Mouse (Mus musculus) left cerebral cortex, postnatal 10 days (tissue): ENCODE results near the gene Dcdc2c. TPM values are rescaled to one million over a fixed set of nuclear protein-coding genes. Genes with fewer than 3 reads are reported as not detected.

ENCODE experiments used
- DNase-seq, 2 experiments: peaks; one replicate each; pipeline ENCODE4 v3.0.0; 2021 to 2022; ENCODE audit warnings: low spot score in 2 of 2, mixed read lengths in 1 of 2; ENCODE audit errors: extremely low spot score in 1 of 2
- intact Hi-C: fragments of 180-260 bp; cut with DNase I; formaldehyde crosslinking; loops from one replicate; pipeline ENCODE4 v1.15.1; 2025
- total RNA-seq, 2 experiments: library from RNA; stranded (reverse); gene quantifications; 2 replicates each; pipeline ENCODE4 v1.2.3; 2021

Dcdc2c gene
- total RNA-seq, result under 1 TPM; 0.45 to 0.88 TPM

DNA sequence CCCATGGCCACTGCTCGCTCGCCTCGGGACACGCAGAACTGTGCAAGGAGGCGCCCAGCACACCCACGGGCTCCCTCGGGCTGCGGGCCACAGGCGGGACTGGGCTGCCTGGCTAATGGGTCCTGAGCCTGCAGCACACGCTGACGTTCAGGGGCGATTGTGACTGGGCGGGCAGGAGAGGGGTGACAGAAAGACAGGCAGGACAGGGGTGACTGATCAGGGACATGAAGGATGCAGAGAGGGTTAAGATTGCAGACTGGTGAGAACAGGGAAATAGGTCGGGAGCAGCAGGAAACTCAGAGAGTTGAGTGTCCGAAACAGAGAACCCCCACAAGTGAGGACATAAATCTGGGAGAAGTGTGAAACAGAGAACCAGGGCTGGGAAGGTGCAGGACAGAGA, at the start of gene Dcdc2c:
TSS of gene Dcdc2c (minus strand) at position 101 of the 400 bp plus-strand sequence.
- intact Hi-C loops, result no loop called here
- peak in 1 of 2 experiments; percentile 31 for DNase-seq

DNA sequence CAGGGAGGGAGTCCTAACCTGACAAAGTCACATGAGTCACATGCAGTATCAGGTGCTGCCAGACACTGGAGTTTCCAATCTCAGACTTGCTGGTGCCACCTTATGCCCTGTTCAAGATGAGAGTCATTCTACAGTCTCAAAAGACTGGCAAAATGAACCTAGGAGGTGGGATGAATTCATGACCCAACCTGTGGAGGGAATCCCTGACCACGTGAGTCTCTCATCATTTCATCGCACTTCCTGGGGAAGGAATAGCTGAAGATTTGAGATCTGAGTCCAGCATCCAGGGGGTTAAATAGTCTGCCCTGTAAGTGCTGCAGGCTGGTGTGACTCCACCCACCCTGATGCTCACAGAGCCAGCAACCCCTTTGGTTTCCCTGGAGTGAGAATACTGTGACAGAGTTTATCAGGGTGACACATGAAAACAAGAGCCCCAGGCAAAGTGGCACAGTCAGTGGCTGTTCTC, 46.4 kb upstream of the Dcdc2c start:
- no peak for DNase-seq
- intact Hi-C loops, result no loop called here

DNA sequence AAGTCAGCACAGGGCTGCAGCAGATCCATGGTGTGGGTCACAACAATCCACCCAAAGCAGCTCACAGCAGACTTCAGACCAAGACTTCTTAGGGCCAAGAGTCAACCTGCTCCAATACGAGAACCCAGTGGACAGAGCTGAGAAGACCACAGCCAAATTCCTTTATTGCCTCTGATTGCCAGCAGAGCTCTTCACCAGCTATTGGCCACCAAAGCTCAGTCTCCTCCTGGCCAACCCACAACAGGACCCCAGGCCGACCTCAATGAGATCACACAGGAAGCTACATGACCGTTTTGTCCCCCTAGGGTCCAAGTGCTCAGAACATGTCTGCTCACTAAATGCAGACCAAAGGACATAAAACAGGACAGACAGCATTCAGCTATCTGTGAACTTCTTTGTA, 45.9 kb upstream of the Dcdc2c start:
- intact Hi-C loops, result no loop called here
- no peak for DNase-seq

DNA sequence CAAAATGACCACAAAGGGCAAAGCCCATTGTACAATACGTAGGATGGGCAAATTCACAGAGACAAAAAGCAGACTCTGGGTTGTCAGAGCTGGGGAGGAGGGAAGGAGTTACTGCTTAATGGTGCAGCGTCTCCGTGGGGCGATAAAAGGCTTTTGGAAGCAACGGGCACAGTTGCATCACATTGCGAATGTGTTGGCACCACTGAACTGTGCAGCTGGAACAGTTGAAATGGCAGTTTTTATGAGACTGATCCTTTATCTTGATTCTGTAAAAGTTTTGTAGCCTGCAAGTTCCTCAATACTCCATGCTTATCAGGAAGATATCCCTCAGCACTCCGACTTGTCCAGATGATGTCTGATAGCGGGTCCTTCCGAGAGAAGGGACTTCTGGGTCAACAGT, 45.5 kb upstream of the Dcdc2c start:
- intact Hi-C loops, result no loop called here
- no peak for DNase-seq

DNA sequence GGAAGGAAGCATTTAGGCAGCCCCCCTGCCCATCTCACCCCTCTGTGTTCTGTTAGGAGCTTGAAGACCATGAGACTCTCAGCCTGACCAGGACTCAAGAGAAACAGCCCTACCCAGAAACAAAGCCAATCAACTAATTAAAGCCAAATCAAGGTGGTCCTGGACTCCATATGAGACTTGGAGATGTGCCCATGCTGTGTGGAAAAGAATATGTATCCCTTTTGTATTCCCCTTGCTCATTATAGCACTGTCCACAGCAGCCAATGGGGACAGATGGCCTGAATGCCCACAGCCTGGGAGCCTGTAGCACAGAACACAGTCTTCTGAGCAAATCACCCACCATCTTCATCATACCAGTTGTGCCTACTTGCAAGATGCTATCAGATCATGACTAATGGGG, 44.7 kb upstream of the Dcdc2c start:
- DNase-seq, result no peak
- intact Hi-C loops, result no loop called here

DNA sequence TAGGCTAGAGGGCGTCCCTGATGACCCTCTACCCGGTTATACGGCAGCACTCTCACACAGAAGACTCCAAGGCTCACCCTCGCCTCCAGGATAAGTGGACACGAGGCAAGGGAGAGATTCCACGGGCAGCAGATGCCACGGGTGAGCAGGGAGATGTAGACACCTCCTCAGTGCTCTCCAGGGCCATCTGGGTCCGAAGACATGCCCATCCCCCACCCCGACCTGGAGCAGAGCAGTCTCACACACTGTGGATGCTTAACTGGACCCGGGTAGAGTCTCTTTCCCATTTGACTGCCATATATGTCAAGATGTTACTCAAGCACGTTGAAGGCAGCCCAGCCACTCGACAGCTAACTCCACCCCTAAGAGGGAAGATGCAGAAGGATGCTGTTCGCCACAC, 38.2 kb upstream of the Dcdc2c start:
- intact Hi-C loops, result no loop called here
- DNase-seq, result peak in 1 of 2 experiments; percentile 46

DNA sequence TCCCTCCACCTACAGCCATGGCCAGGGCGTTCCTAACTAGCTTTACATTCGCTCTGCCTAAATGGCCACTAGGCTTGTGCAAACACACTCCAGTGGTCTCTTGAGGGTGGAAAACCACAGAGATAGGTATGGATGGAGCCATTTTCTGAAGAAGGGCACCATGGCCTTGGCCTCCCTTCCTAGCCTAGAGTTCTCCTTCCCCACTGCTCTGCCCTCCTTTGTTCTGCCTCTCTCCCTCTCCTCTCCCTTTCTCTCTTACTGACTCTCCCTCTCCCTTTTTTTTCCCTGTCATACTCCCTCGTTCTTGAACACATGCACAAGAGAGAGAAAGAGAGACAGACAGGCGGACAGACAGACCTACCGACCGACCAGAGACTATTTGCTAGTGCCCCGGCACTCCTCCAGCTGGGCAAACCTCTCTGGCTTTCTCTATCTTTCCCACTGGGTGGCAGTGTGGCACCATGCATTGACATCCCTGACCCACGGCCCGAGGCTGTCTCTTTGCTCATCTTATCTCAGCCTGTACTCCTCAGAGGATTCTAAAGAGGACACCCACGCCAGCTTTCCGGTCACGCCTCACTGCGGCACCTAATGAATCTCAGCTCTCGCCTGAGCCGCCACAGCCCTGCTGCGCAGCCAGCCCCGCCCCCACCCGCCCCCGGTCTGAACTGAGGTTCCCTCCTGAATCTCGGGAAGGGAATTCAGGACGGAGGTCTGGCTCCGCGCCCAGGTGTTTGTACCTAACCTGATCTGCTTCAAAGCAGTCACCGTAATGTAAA, 37.1 kb upstream of the Dcdc2c start:
- intact Hi-C loops, result no loop called here
- DNase-seq, result peak; percentile 90 to 91

DNA sequence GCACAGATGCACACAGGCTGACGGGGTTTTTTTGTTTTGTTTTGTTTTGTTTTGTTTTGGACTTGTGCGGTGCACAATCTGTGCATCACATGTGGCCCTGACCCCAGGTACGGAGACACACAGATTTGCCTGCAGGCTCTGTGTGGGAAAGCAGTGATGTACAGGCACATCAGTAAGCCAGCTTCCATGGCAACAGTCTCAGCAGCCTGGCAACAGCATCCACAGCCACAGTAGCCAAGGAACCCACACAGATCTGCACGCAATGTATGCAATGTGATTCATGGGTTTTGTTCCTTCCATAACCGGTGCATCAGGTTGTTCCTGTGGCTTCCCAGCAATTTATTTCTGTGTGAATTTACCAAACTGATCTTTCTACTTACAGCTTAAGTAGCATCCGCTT, 35.8 kb upstream of the Dcdc2c start:
- intact Hi-C loops, result no loop called here
- DNase-seq, result peak; percentile 56 to 80

DNA sequence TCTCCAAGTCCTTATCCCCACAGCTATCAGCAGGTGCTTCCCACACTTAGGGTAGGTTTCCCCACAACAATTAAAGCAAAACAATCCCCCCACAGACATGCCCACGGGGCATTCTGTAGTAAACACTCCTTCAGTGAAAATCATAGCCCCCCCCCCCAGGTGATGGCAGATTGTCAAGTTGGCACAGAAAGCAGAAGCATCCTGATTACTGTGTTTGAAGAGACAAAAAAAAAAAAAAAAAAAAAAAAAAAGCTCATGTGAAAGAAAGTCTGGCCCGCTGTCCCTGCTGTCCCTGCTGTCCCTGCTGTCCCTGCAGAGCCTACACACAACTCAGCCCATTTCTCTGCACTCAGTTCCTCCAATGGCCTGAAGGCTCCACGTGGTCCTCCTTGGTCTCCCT, 31.8 kb upstream of the Dcdc2c start:
- intact Hi-C loops, result no loop called here
- DNase-seq, result no peak

DNA sequence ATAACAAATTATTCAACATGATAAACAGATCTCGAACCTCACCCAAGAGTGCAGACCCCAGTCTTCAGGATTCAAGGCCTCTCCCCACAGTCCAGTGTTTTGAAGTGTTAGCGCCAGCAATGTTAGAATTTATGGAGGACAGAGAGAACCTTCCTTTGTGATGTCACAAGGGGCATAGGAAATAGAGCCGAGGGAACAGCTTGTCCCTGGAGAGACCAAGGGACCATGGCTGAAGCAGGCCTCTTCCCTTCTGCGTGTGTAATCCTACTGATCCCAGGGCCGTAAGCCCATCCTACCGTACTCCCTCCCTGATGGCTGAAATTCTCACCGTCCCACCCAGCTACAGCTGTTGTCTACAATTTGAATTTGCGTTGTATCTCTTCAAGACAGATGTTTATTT, 30.2 kb upstream of the Dcdc2c start, which contains the start of gene Allc:
TSS of gene Allc (minus strand) at position 101 of the 400 bp plus-strand sequence.
- DNase-seq, result no peak
- intact Hi-C loops, result no loop called here

DNA sequence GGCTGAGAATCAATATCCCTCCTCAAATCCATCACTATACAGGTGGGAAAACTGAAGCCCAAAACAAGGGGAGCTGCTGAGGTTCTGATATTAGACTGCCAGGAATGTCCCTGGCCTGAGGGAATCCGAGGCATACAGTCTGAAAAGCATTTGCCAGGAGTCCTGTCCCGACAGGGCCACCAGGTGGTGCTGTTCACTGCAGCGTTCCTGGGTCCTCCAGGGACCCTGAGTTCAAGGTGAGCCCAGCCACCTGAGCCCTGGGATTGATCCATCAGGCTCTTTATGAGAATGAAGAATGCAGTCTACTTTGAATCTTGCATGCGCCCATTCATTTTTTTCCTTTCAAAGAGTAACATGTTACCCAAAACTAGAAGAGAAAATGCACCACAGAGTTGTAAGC, 26.9 kb upstream of the Dcdc2c start:
- intact Hi-C loops, result no loop called here
- peak in 1 of 2 experiments; percentile 40 for DNase-seq

DNA sequence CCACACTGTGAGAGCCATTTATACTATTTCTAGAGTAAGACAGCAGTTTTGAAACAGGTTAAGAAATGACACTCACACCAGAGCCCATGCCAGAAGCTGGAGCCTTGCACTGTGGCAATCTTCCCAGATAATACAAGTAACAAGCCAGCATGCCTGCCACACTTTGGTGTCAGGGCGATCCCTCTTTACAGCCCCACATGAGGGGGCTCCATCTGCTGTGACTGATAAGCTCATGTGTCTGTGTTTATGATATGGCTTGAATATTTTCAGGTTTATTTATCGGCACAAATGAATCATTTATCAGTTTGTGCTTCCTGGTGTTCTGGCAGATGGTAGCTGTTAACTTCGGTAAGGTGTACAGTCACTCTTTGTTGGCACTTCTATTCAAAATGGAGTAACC, 25.9 kb upstream of the Dcdc2c start:
- no peak for DNase-seq
- intact Hi-C loops, result no loop called here

DNA sequence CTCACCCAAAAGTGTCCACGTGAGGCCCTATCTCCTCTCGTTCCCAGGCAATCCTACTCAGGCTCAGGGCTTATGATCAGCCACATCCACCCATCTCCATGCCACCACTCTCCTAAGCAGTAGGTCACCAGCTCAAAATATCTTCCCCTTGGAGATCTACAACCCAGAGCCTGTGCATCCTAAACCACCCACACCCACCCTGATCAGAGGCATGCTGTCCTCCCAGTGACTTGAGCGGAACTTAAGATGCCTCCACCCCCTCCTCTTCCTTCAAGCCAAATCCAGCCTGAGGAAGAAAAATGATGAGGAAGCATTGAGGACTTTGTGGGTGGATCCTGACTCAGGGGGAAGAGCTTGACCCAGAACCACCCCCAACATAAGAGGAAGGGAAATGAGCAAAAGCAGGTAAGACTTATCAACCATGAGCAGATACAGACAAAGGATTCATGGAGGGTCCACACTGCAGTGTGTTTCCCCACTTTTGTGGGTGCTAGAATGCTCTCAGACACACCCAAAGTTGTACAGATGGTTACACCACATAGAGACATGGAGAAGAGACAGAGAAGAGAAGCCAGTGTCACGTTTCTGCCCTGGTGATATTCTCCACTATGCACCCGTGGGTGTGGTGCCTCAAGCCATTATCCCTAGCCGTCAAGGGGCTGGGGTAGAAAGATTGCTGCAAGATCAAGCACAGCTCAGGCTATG, 23.3 kb upstream of the Dcdc2c start:
- intact Hi-C loops, result no loop called here
- DNase-seq, result no peak

DNA sequence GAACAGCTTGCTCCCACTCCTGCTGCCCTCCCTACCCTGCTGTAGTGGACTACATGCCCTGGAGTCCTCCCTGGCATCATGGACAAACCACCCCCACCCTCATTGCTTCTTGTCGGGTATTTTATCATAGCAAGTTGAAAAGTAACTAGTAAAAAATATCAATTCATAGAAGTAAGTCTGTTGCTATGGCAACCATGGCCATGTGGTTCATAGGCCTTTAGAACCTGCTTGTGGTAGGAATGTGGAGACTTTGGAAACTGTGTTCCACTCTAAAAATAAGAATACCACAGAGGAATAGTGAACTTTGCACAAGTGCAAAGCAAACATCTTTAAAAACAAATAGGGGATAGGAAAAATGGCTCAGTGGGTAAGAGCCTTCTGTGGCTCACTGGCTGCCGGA, 20.0 kb upstream of the Dcdc2c start:
- intact Hi-C loops, result no loop called here
- DNase-seq, result no peak

DNA sequence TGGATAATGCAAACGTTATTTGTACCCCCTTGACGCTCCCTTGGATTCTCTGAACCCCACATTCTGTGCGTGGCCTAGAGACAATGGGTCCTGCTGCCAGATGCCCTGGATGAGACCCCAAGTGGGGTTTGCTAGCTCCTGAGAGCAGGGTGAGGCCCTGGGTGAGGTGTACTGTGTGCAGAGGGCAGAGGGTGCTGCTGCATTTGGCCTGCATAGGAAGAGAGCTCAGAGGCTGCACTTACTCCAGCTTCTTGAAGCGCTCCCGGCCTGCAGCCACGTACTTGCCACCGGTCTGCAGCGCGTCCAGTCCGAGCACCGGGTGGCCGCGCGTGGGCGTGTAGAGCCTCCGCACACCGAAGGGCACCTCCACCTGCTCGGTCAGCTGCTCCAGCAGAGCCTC, 424 bp downstream of the Dcdc2c start:
- intact Hi-C loops, result no loop called here
- no peak for DNase-seq

DNA sequence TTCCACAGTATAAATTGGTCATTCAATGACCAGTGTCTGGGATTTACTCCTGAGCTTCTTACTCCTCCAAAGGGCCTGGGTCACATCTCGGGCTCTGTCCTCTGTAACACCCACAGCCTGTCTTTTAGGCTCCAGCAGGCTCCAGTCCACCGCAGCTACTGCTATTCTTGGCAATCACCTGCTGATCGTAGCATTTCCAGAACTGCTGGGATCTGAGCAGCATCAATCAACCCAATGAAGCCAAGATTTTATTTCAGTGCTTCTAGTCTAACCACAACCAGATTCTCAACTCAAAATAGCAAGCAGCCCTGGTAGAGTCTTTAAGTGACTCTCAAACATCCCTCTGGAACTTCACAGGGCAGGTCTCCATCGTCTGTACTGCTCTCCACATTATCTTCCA, 3.3 kb downstream of the Dcdc2c start:
- intact Hi-C loops, result no loop called here

DNA sequence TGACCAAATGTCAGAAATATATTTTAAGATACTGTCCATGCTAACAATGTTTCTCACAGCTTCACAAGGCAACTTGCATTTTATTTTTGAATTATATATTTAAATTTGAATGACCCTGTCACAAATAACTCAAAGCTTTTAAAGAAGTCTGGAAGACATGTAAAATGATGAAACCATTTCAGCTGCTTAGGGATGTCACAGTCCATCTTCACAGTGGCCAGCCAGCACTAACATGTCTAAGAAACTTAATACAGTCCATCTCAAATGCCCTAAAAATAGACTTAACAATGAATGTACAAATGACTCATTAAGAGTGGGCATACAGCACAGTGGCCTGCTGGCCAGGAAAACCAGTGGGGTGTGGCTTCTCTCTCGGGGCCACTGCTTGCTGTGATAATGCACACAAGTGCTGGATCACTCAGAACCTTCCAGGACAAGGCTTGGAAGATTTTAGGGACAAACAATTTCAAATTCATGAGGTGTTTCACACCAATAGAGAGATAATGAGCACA, 37.9 kb downstream of the Dcdc2c start:
- DNase-seq, result no peak
- intact Hi-C loops, result no loop called here

More for the DNA sequence above, 3.3 kb downstream of the Dcdc2c start:
- DNase-seq, result no peak

DNA sequence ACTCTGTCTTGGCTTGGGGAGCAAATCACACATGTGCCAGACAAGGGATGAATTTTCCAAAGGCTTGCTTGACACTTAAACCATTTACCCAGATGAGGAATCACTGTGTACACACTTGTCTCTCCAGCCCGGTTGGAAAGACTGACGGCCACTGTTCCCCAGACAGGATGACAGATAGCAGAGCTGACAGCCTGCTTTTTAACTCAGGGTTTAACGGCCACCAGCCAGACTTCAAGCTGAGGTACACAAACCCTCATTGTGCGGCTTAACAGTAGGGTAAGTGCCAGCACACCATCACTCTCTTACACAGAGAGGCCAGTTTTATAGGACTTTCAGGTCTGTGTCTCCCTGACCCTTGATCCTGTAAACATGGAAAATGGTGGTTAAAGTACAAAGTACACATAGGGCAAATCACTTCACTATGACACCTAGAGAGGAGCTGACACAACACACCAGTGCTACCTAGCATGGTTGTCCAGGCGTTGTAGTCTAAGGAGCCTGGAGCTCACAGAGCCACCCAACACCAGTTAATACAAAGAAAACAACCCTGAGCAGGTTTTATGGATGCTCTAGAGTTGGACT, 42.4 kb downstream of the Dcdc2c start:
- DNase-seq, result no peak
- intact Hi-C loops, result no loop called here

DNA sequence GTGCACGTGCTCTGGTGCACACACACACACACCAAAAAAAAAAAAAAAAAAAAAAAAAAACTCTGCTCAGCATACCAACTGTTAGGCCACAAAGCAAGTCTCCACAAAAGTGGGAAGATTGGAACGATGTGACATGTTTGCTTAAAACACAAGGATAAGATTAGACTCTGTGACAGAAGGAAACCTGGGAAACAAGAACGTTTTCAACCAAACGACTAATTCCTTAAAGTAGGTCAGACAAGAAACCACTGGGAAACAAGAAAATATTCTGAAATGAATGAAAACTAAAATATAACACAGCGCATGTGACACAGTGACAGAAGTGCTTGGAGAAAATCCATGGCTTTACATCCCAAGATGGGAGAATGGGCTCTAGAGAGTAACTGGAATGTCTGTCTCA, 57.9 kb downstream of the Dcdc2c start:
- peak in 1 of 2 experiments; percentile 7 for DNase-seq
- intact Hi-C loops, result no loop called here
